Mouse (Mus musculus) lung, adult 2 months (tissue): ENCODE measurements around the gene Nars2.

ENCODE experiments used
- CTCF ChIP-seq: fragments of 200-500 bp; IDR thresholded peaks from 2 replicates; pipeline ENCODE4 v1.5.1; 2011; ENCODE audit warnings: mild to moderate bottlenecking, low read length, control low read depth; ENCODE audit not compliant: insufficient read depth
- POLR2A ChIP-seq: fragments of 200-500 bp; IDR thresholded peaks from 2 replicates; pipeline ENCODE4 v1.6.1; 2011; ENCODE audit warnings: low read depth, mild to moderate bottlenecking, control low read depth, low read length, borderline replicate concordance; ENCODE audit errors: extremely low read depth

- no peak for TF ChIP-seq CTCF
- TF ChIP-seq POLR2A = no peak
Observed at GRCm38 (mm10) chr7:96903088-96903985, 48.0 kb upstream of the Nars2 start.
